Mouse (Mus musculus) limb, embryonic 12.5 days (tissue): ENCODE data around the gene Dhx37. TPM values are rescaled to one million over a fixed set of nuclear protein-coding genes. Genes with fewer than 3 reads are reported as not detected.

Source experiments
- ATAC-seq: fragments of 200-750 bp; cut with Nextera tagmentation; 2 replicates; pipeline ENCODE4 v1.8.0; 2017; ENCODE audit warnings: low read depth, moderate TSS enrichment; ENCODE audit not compliant: insufficient number of reproducible peaks, insufficient read depth, low FRiP score, low TSS enrichment
- H3K27ac ChIP-seq: fragments of 300-500 bp; sonication (generic); 2 replicates; pipeline ENCODE4 v1.5.1; 2016; ENCODE audit warnings: mild to moderate bottlenecking, moderate library complexity
- H3K27me3 ChIP-seq: fragments of 300-500 bp; sonication (generic); 2 replicates; pipeline ENCODE4 v1.6.1; 2016; ENCODE audit warnings: mild to moderate bottlenecking, moderate library complexity
- H3K36me3 ChIP-seq: fragments of 300-500 bp; sonication (generic); 2 replicates; pipeline ENCODE4 v1.6.1; 2016; ENCODE audit warnings: mild to moderate bottlenecking, moderate library complexity
- H3K4me1 ChIP-seq: fragments of 300-500 bp; sonication (generic); replicated peaks from 2 replicates; pipeline ENCODE4 v1.6.1; 2016
- H3K4me2 ChIP-seq: fragments of 300-500 bp; sonication (generic); 2 replicates; pipeline ENCODE4 v1.6.1; 2016; ENCODE audit warnings: mild to moderate bottlenecking, moderate library complexity
- H3K4me3 ChIP-seq: fragments of 300-500 bp; sonication (generic); replicated peaks from 2 replicates; pipeline ENCODE4 v1.5.1; 2016; ENCODE audit warnings: mild to moderate bottlenecking
- H3K9ac ChIP-seq: fragments of 300-500 bp; sonication (generic); replicated peaks from 2 replicates; pipeline ENCODE4 v1.6.1; 2016; ENCODE audit warnings: mild to moderate bottlenecking, moderate library complexity
- H3K9me3 ChIP-seq: fragments of 300-500 bp; sonication (generic); 2 replicates; pipeline ENCODE4 v1.6.1; 2016; ENCODE audit warnings: mild to moderate bottlenecking, moderate library complexity
- WGBS: fragments of 180-500 bp; shearing (Covaris S2); methylation state at CpG from one replicate; pipeline ENCODE4 v1.1.7; 2016; 5-methylcytosine and 5-hydroxymethylcytosine counted together
- polyA plus RNA-seq: library from polyadenylated mRNA; unstranded; fragments of >200 nt; fragmentation: Nextera tagmentation; extraction: Ambion mirVana; gene quantifications from 2 replicates; pipeline ENCODE4 v1.2.1, GENCODE M21; 2016

Dhx37 gene
- polyA plus RNA-seq, 1 experiment from 2014 or later = 16.1 TPM

- Histone ChIP-seq H3K9me3 (no peaks in the 10 kb centered on the region), H3K4me2 (no peak overlapping the region), H3K27me3 (no peaks in the 10 kb centered on the region), H3K27ac (no peak overlapping the region), H3K4me1 (peaks cover 19% of the 10 kb centered on the region), H3K4me3 (no peak overlapping the region), H3K36me3 (no peaks in the 10 kb centered on the region), H3K9ac (no peak overlapping the region)
- 75% methylated on average over 9 of the region's 9 CpGs for WGBS
- ATAC-seq = no peak
Measured at GRCm38 (mm10) chr5:125472796-125473475, 39.0 kb upstream of the Dhx37 start.

- no peaks in the 10 kb centered on the region for H3K4me1 ChIP-seq
- no peaks in the 10 kb centered on the region for H3K27me3 ChIP-seq
- no peak overlapping the region for H3K4me2 ChIP-seq
- H3K9ac ChIP-seq = no peak overlapping the region
- H3K27ac ChIP-seq = no peak overlapping the region
- H3K4me3 ChIP-seq = no peak overlapping the region
- 91% methylated on average over 4 of the region's 4 CpGs for WGBS
- ATAC-seq = no peak
- no peaks in the 10 kb centered on the region for H3K36me3 ChIP-seq
- no peaks in the 10 kb centered on the region for H3K9me3 ChIP-seq
Measured at GRCm38 (mm10) chr5:125470713-125471112, 36.8 kb upstream of the Dhx37 start.

GRCm38 (mm10) chr5:125467261-125467660 is 33.3 kb upstream of the Dhx37 start:
- ATAC-seq = no peak
- H3K4me1 ChIP-seq = no peaks in the 10 kb centered on the region; the same call in 1 of the 2 replicates
- no peaks in the 10 kb centered on the region for H3K9me3 ChIP-seq
- H3K4me3 ChIP-seq = no peak overlapping the region
- no peaks in the 10 kb centered on the region for H3K27me3 ChIP-seq
- no peak overlapping the region for H3K4me2 ChIP-seq
- WGBS = 91% methylated on average over 14 of the region's 14 CpGs
- H3K9ac ChIP-seq = no peak overlapping the region
- H3K36me3 ChIP-seq = no peaks in the 10 kb centered on the region
- H3K27ac ChIP-seq = no peak overlapping the region

- ATAC-seq = no peak
- no peaks in the 10 kb centered on the region for H3K27me3 ChIP-seq
- no peaks in the 10 kb centered on the region for H3K36me3 ChIP-seq
- H3K27ac ChIP-seq = no peak overlapping the region
- H3K4me2 ChIP-seq = peak overlapping the region; percentile 58
- 92% methylated on average over 5 of the region's 5 CpGs for WGBS
- no peak overlapping the region for H3K9ac ChIP-seq
- no peaks in the 10 kb centered on the region; the same call in 1 of the 2 replicates for H3K4me1 ChIP-seq
- H3K4me3 ChIP-seq = 0 out of 2 replicates have a peak overlapping the region, but pooled peaks have one; percentile 36
- H3K9me3 ChIP-seq = no peaks in the 10 kb centered on the region
Measured at GRCm38 (mm10) chr5:125466483-125466882, 32.6 kb upstream of the Dhx37 start.

- Histone ChIP-seq H3K36me3 (no peaks in the 10 kb centered on the region), H3K27me3 (no peaks in the 10 kb centered on the region), H3K4me3 (peak overlapping the region; percentile 36), H3K4me2 (peak overlapping the region; percentile 58), H3K4me1 (no peaks in the 10 kb centered on the region; the same call in 1 of the 2 replicates), H3K27ac (0 out of 2 replicates have a peak overlapping the region, but pooled peaks have one; percentile 64), H3K9me3 (no peaks in the 10 kb centered on the region), H3K9ac (no peak overlapping the region; the same call in 1 of the 2 replicates)
- peak; percentile 98 for ATAC-seq
- WGBS = under 1% methylated on average over 25 of the region's 25 CpGs
Measured at GRCm38 (mm10) chr5:125465701-125466106, 31.8 kb upstream of the Dhx37 start.

GRCm38 (mm10) chr5:125465192-125465591 is 31.3 kb upstream of the Dhx37 start:
- 44% methylated on average over 7 of the region's 7 CpGs for WGBS
- H3K4me2 ChIP-seq = peak overlapping the region; percentile 58

GRCm38 (mm10) chr5:125461868-125462445 is 28.0 kb upstream of the Dhx37 start:
- H3K27me3 ChIP-seq = no peaks in the 10 kb centered on the region
- H3K9me3 ChIP-seq = no peaks in the 10 kb centered on the region
- ATAC-seq = no peak
- no peaks in the 10 kb centered on the region; the same call in 1 of the 2 replicates for H3K4me1 ChIP-seq
- 55% methylated on average over 10 of the region's 10 CpGs for WGBS
- H3K4me3 ChIP-seq = no peak overlapping the region
- H3K36me3 ChIP-seq = peaks cover 7% of the 10 kb centered on the region; the same call in 1 of the 2 replicates
- H3K9ac ChIP-seq = no peak overlapping the region
- no peak overlapping the region for H3K27ac ChIP-seq
- H3K4me2 ChIP-seq = no peak overlapping the region

More at GRCm38 (mm10) chr5:125465192-125465591, 31.3 kb upstream of the Dhx37 start:
- H3K36me3 ChIP-seq = no peaks in the 10 kb centered on the region
- no peak overlapping the region for H3K9ac ChIP-seq
- no peaks in the 10 kb centered on the region for H3K27me3 ChIP-seq
- H3K27ac ChIP-seq = peak overlapping the region; percentile 19; the same call in 1 of the 2 replicates
- no peaks in the 10 kb centered on the region for H3K9me3 ChIP-seq
- no peaks in the 10 kb centered on the region; the same call in 1 of the 2 replicates for H3K4me1 ChIP-seq
- H3K4me3 ChIP-seq = peak overlapping the region; percentile 36; the same call in 1 of the 2 replicates
- ATAC-seq = peak; percentile 40

- Histone ChIP-seq H3K4me3 (no peak overlapping the region), H3K27me3 (no peaks in the 10 kb centered on the region), H3K4me2 (no peak overlapping the region), H3K4me1 (no peaks in the 10 kb centered on the region; the same call in 1 of the 2 replicates), H3K9me3 (no peaks in the 10 kb centered on the region), H3K27ac (no peak overlapping the region), H3K9ac (no peak overlapping the region), H3K36me3 (peaks cover 15% of the 10 kb centered on the region)
- no peak for ATAC-seq
- 94% methylated on average over 3 of the region's 3 CpGs for WGBS
Measured at GRCm38 (mm10) chr5:125460574-125460973, 26.7 kb upstream of the Dhx37 start.

- Histone ChIP-seq H3K27me3 (no peaks in the 10 kb centered on the region), H3K27ac (no peak overlapping the region), H3K9ac (no peak overlapping the region), H3K36me3 (peaks cover 43% of the 10 kb centered on the region), H3K4me2 (no peak overlapping the region), H3K9me3 (no peaks in the 10 kb centered on the region), H3K4me3 (no peak overlapping the region), H3K4me1 (no peaks in the 10 kb centered on the region)
- ATAC-seq = no peak
- WGBS = 92% methylated on average over 6 of the region's 6 CpGs
Measured at GRCm38 (mm10) chr5:125457538-125457937, 23.6 kb upstream of the Dhx37 start.

- no peak overlapping the region for H3K9ac ChIP-seq
- ATAC-seq = no peak
- no peaks in the 10 kb centered on the region for H3K4me1 ChIP-seq
- 92% methylated on average over 6 of the region's 6 CpGs for WGBS
- no peaks in the 10 kb centered on the region for H3K27me3 ChIP-seq
- peaks cover 52% of the 10 kb centered on the region for H3K36me3 ChIP-seq
- H3K4me2 ChIP-seq = no peak overlapping the region
- no peaks in the 10 kb centered on the region for H3K9me3 ChIP-seq
- H3K4me3 ChIP-seq = no peak overlapping the region
- H3K27ac ChIP-seq = no peak overlapping the region
Measured at GRCm38 (mm10) chr5:125456100-125456499, 22.2 kb upstream of the Dhx37 start.

- WGBS = 92% methylated on average over 9 of the region's 9 CpGs
- H3K27me3 ChIP-seq = no peaks in the 10 kb centered on the region
Measured at GRCm38 (mm10) chr5:125452573-125452972, 18.7 kb upstream of the Dhx37 start.

More at GRCm38 (mm10) chr5:125452573-125452972, 18.7 kb upstream of the Dhx37 start:
- H3K4me1 ChIP-seq = no peaks in the 10 kb centered on the region
- no peaks in the 10 kb centered on the region for H3K9me3 ChIP-seq
- no peak overlapping the region for H3K4me2 ChIP-seq
- H3K9ac ChIP-seq = no peak overlapping the region
- ATAC-seq = no peak
- H3K4me3 ChIP-seq = no peak overlapping the region
- peaks cover 45% of the 10 kb centered on the region for H3K36me3 ChIP-seq
- H3K27ac ChIP-seq = no peak overlapping the region
